Mouse (Mus musculus) heart, postnatal 0 days (tissue): ENCODE data around the gene Btbd10. TPM values are rescaled to one million over a fixed set of nuclear protein-coding genes. Genes with fewer than 3 reads are reported as not detected.

ENCODE experiments used
- ATAC-seq: fragments of 200-750 bp; cut with Nextera tagmentation; 2 replicates; pipeline ENCODE4 v1.8.0; 2017; ENCODE audit warnings: low read depth, moderate number of reproducible peaks, moderate library complexity; ENCODE audit not compliant: insufficient read depth
- DNase-seq: peaks from one replicate; pipeline ENCODE4 v3.0.0-alpha.2; 2016; ENCODE audit warnings: low spot score
- H3K27ac ChIP-seq: fragments of 300-500 bp; sonication (generic); 2 replicates; pipeline ENCODE4 v1.5.1; 2014; ENCODE audit warnings: low read depth, mild to moderate bottlenecking
- H3K27me3 ChIP-seq: fragments of 300-500 bp; sonication (generic); 2 replicates; pipeline ENCODE4 v1.6.1; 2014; ENCODE audit warnings: low read length, mixed read lengths; ENCODE audit not compliant: control insufficient read depth, insufficient read depth
- H3K36me3 ChIP-seq: fragments of 300-500 bp; sonication (generic); replicated peaks from 2 replicates; pipeline ENCODE4 v1.6.1; 2014; ENCODE audit warnings: low read length, mixed read lengths; ENCODE audit not compliant: control insufficient read depth, insufficient read depth
- H3K4me1 ChIP-seq: fragments of 300-500 bp; sonication (generic); 2 replicates; pipeline ENCODE4 v1.6.1; 2014; ENCODE audit warnings: antibody characterized with exemption; ENCODE audit not compliant: control insufficient read depth, insufficient read depth
- H3K4me2 ChIP-seq: fragments of 300-500 bp; sonication (generic); 2 replicates; pipeline ENCODE4 v1.6.1; 2014; ENCODE audit warnings: low read depth, mild to moderate bottlenecking, low read length, moderate library complexity
- H3K4me3 ChIP-seq: fragments of 300-500 bp; sonication (generic); 2 replicates; pipeline ENCODE4 v1.5.1; 2014; ENCODE audit warnings: low read depth, low read length
- H3K9ac ChIP-seq: fragments of 300-500 bp; sonication (generic); replicated peaks from 2 replicates; pipeline ENCODE4 v1.6.1; 2014; ENCODE audit warnings: low read depth, low read length, mixed read lengths
- H3K9me3 ChIP-seq: fragments of 300-500 bp; sonication (generic); replicated peaks from 2 replicates; pipeline ENCODE4 v1.6.1; 2016; ENCODE audit warnings: low read length; ENCODE audit not compliant: control insufficient read depth
- CTCF ChIP-seq: IDR thresholded peaks from 2 replicates; pipeline ENCODE4 v1.5.1; 2016; ENCODE audit warnings: antibody characterized with exemption, control low read depth, low read depth
- EP300 ChIP-seq: IDR thresholded peaks from 2 replicates; pipeline ENCODE4 v1.6.1; 2016; ENCODE audit warnings: antibody characterized with exemption, low read depth
- WGBS: fragments of 180-500 bp; shearing (Covaris S2); extraction: QIAGEN DNeasy Blood & Tissue Kit; methylation state at CpG from one replicate; pipeline ENCODE4 v1.1.7; 2014; 5-methylcytosine and 5-hydroxymethylcytosine counted together
- polyA plus RNA-seq: library from polyadenylated mRNA; unstranded; fragments of >200 nt; fragmentation: Nextera tagmentation; extraction: Ambion mirVana; gene quantifications from 2 replicates; pipeline ENCODE4 v1.2.1, GENCODE M21; 2015
- total RNA-seq: library from RNA; depleted of rRNA; stranded (reverse); fragments of >200 nt; gene quantifications from 2 replicates; pipeline ENCODE4 v1.2.3, GENCODE M21; 2014; ENCODE audit warnings: low replicate concordance; rRNA removed

Gene Btbd10
- total RNA-seq (13.9 and 18.4 TPM in 2 replicates), polyA plus RNA-seq (16.8 and 17.7 TPM in 2 replicates)

- Histone ChIP-seq H3K27ac (peak within 1 kb of the TSS; percentile 83), H3K4me3 (peak within 1 kb of the TSS; percentile 85), H3K9me3 (no peaks in the 10 kb centered on the region), H3K9ac (peak within 1 kb of the TSS; percentile 85), H3K27me3 (no peaks in the 10 kb centered on the region), H3K4me2 (peak within 1 kb of the TSS; percentile 88), H3K4me1 (peaks cover 3% of the 10 kb centered on the region; the same call in 1 of the 2 replicates), H3K36me3 (no peaks in the 10 kb centered on the region)
- TF ChIP-seq EP300 (peak; percentile 93), CTCF (no peak)
- DNase-seq (peak; percentile 96), ATAC-seq (peak; percentile 99)
- WGBS, result under 1% methylated on average over 64 of the region's 64 CpGs
Measured at GRCm38 (mm10) chr7:113368746-113369619, at the start of gene Btbd10. Gene Btbd10, minus strand, starts transcription at chr7:113369392.

- no peaks in the 10 kb centered on the region for H3K36me3 ChIP-seq
- DNase-seq (no peak), ATAC-seq (no peak)
- no peaks in the 10 kb centered on the region for H3K9me3 ChIP-seq
- H3K27me3 ChIP-seq, result no peaks in the 10 kb centered on the region
- no peak overlapping the region for H3K4me2 ChIP-seq
- TF ChIP-seq EP300 (no peak), CTCF (no peak)
- 95% methylated on average over 1 of the region's 1 CpGs for WGBS
- no peak overlapping the region for H3K27ac ChIP-seq
- no peak overlapping the region for H3K9ac ChIP-seq
- H3K4me1 ChIP-seq, result 0 out of 2 replicates have a peak, but pooled peaks cover 6% of the 10 kb centered on the region
- no peak overlapping the region for H3K4me3 ChIP-seq
Measured at GRCm38 (mm10) chr7:113416536-113416935, 47.3 kb upstream of the Btbd10 start.

- H3K27me3 ChIP-seq, result no peaks in the 10 kb centered on the region
- H3K36me3 ChIP-seq, result no peaks in the 10 kb centered on the region
- ATAC-seq, result no peak
- no peak overlapping the region for H3K9ac ChIP-seq
- TF ChIP-seq CTCF (no peak), EP300 (no peak)
- no peak for DNase-seq
- no peak overlapping the region for H3K4me2 ChIP-seq
- H3K4me3 ChIP-seq, result no peak overlapping the region
- no peaks in the 10 kb centered on the region for H3K9me3 ChIP-seq
- WGBS, result 89% methylated on average over 3 of the region's 3 CpGs
- H3K4me1 ChIP-seq, result 0 out of 2 replicates have a peak, but pooled peaks cover 6% of the 10 kb centered on the region
- no peak overlapping the region for H3K27ac ChIP-seq
Measured at GRCm38 (mm10) chr7:113415256-113415655, 46.1 kb upstream of the Btbd10 start.

GRCm38 (mm10) chr7:113408712-113409111 lies 39.5 kb upstream of the Btbd10 start:
- Histone ChIP-seq H3K27ac (no peak overlapping the region), H3K4me3 (no peak overlapping the region), H3K4me2 (no peak overlapping the region), H3K27me3 (no peaks in the 10 kb centered on the region), H3K4me1 (no peaks in the 10 kb centered on the region), H3K36me3 (no peaks in the 10 kb centered on the region), H3K9ac (no peak overlapping the region), H3K9me3 (no peaks in the 10 kb centered on the region)
- ATAC-seq, result no peak
- TF ChIP-seq CTCF (no peak; the same call in 1 of the 2 replicates), EP300 (no peak)
- 41% methylated on average over 5 of the region's 5 CpGs for WGBS
- no peak for DNase-seq

GRCm38 (mm10) chr7:113398083-113398482 lies 28.9 kb upstream of the Btbd10 start:
- no peak overlapping the region for H3K9ac ChIP-seq
- H3K4me2 ChIP-seq, result no peak overlapping the region
- H3K27me3 ChIP-seq, result no peaks in the 10 kb centered on the region
- no peak overlapping the region for H3K27ac ChIP-seq
- DNase-seq (no peak), ATAC-seq (no peak)
- H3K4me3 ChIP-seq, result no peak overlapping the region
- no peaks in the 10 kb centered on the region for H3K4me1 ChIP-seq
- TF ChIP-seq CTCF (no peak), EP300 (no peak)
- H3K36me3 ChIP-seq, result no peaks in the 10 kb centered on the region
- no peaks in the 10 kb centered on the region for H3K9me3 ChIP-seq
